Mouse (Mus musculus) right cerebral cortex, postnatal 14 days (tissue): ENCODE results near the gene Kif3b.

ENCODE experiments used
- DNase-seq: peaks from one replicate; pipeline ENCODE4 v3.0.0; 2022

Kif3b gene

GRCm38 (mm10) chr2:153298460-153298859 is 7.2 kb downstream of the Kif3b start:
- DNase-seq = no peak

GRCm38 (mm10) chr2:153298863-153299262 is 7.7 kb downstream of the Kif3b start:
- DNase-seq = no peak

GRCm38 (mm10) chr2:153301123-153301522 is 9.9 kb downstream of the Kif3b start:
- no peak for DNase-seq

GRCm38 (mm10) chr2:153305240-153305639 is 14.0 kb downstream of the Kif3b start:
- no peak for DNase-seq

- no peak for DNase-seq
Measured at GRCm38 (mm10) chr2:153308586-153308985, 17.4 kb downstream of the Kif3b start.

GRCm38 (mm10) chr2:153309106-153309505 is 17.9 kb downstream of the Kif3b start:
- no peak for DNase-seq

- DNase-seq = no peak
Measured at GRCm38 (mm10) chr2:153310228-153310627, 19.0 kb downstream of the Kif3b start.

- DNase-seq = no peak
Measured at GRCm38 (mm10) chr2:153312884-153313283, 21.7 kb downstream of the Kif3b start.

- no peak for DNase-seq
Measured at GRCm38 (mm10) chr2:153318408-153318807, 27.2 kb downstream of the Kif3b start.

GRCm38 (mm10) chr2:153319036-153319643 is 27.9 kb downstream of the Kif3b start:
- no peak for DNase-seq

GRCm38 (mm10) chr2:153325706-153326376 is 34.6 kb downstream of the Kif3b start:
- no peak for DNase-seq

GRCm38 (mm10) chr2:153332271-153332670 is 41.1 kb downstream of the Kif3b start:
- no peak for DNase-seq

- DNase-seq = no peak
Measured at GRCm38 (mm10) chr2:153332981-153333380, 41.8 kb downstream of the Kif3b start.

- DNase-seq = no peak
Measured at GRCm38 (mm10) chr2:153333822-153334232, 42.6 kb downstream of the Kif3b start.

- DNase-seq = no peak
Measured at GRCm38 (mm10) chr2:153334281-153334680, 43.1 kb downstream of the Kif3b start.

GRCm38 (mm10) chr2:153336117-153336516 is 44.9 kb downstream of the Kif3b start:
- DNase-seq = no peak

- DNase-seq = no peak
Measured at GRCm38 (mm10) chr2:153338361-153339350, 47.4 kb downstream of the Kif3b start.

- DNase-seq = no peak
Measured at GRCm38 (mm10) chr2:153342166-153342565, 51.0 kb downstream of the Kif3b start.

GRCm38 (mm10) chr2:153342602-153343001 is 51.4 kb downstream of the Kif3b start:
- no peak for DNase-seq

- no peak for DNase-seq
Measured at GRCm38 (mm10) chr2:153343191-153343590, 52.0 kb downstream of the Kif3b start.

- no peak for DNase-seq
Measured at GRCm38 (mm10) chr2:153345071-153345453, 53.8 kb downstream of the Kif3b start.

- peak; percentile 95 for DNase-seq
Measured at GRCm38 (mm10) chr2:153345454-153346220, 54.4 kb downstream of the Kif3b start, which contains the start of gene Asxl1. Gene Asxl1, plus strand, starts transcription at chr2:153345829.
